In the genomic region with DNA sequence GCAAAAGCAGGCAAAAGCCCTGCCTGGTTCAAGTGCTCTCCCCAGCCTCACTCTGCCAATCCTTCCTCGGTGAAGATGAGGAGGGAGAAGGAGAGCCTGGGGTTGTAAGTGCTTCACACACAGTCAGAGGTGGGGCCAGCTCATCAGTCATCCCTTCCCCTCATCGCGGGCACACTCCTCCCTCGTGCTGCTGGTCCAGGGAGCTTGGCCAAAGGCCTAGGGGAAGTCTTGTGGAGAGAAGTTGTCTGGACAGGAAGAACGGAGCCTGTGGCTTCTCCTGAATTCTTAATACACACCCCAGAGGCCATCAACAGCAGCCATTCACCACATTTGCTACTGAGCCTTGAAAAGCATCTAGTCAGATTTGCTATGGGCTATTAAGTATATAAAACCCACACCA, we compare ENCODE assay signal across 20 mouse cellular contexts.
A peak's percentile ranks its signal among the peaks of the same experiment; 100 is the strongest.
DNase-seq lines count a peak whose midpoint lies in the region; ATAC-seq lines count a peak whose summit lies in the region.
"Had no signal": no experiment of that assay in that cellular context is flagged by ENCODE, and none has a peak within 500 bp of the region (broad histone marks: within the 10 kb centered on the region; RNA-seq: fewer than 3 reads in every experiment).

No protein-coding gene starts in this region.

- ATAC-seq in megakaryocyte, adult 5-6 weeks (ENCODE audit: poor library complexity, severe bottlenecking): no peak
- ATAC-seq: activated CD4-positive, CD25-positive, alpha-beta regulatory T cell, adult 4 months; CD4-positive, CD25-positive, alpha-beta regulatory T cell, adult 4 months; forebrain, embryonic 13.5 days; forebrain, embryonic 15.5 days; Patski had no signal

- peak; percentile 26 for DNase-seq in gastrocnemius, postnatal 14 days
- DNase-seq in gastrocnemius, postnatal 10 days: no peak
- DNase-seq in layer of hippocampus, adult 11-12 months (ENCODE audit: low spot score): peak; percentile 42
- no peak for DNase-seq in layer of hippocampus, adult 8-10 months (ENCODE audit: low spot score in 2 of 2)
- peak; percentile 64 for DNase-seq in layer of hippocampus, adult 9-11 months
- DNase-seq in layer of hippocampus, postnatal 25 days (ENCODE audit: extremely low spot score in 1 of 2, low spot score in 1 of 2): no peak
- DNase-seq in 3134 (ENCODE audit: extremely low read depth, insufficient read length, low spot score): peak; percentile 7
- DNase-seq: adrenal gland, adult 8-10 months; adrenal gland, postnatal 14 days; adrenal gland, postnatal 36 days; B cell, adult 2 months; cerebellum, adult 11-12 months; cerebellum, adult 9-10 months; cerebellum, postnatal 25 days had no signal

- intact Hi-C loops in gastrocnemius, postnatal 14 days (cut with DNase I; ENCODE audit: low total_unique reads): no loop called here

Comparison
In these comparisons a context has a peak if more than half of its experiments do, and no peak if none do; other contexts are left out.
1. DNase-seq: peak in gastrocnemius, postnatal 14 days (single experiment), layer of hippocampus, adult 11-12 months (single experiment), layer of hippocampus, adult 9-11 months (single experiment) and 3134 (single experiment); none in gastrocnemius, postnatal 10 days (single experiment), layer of hippocampus, adult 8-10 months (0 of 2) and layer of hippocampus, postnatal 25 days (0 of 2).